Mouse (Mus musculus) limb, embryonic 11.5 days (tissue): Measurements from ENCODE around the gene Tatdn2. TPM values are rescaled to one million over a fixed set of nuclear protein-coding genes. Genes with fewer than 3 reads are reported as not detected.
"Not testable (repeated sequence)": the region's sequence is repeated elsewhere in the genome, so short reads cannot be mapped to it uniquely, and the experiment has no call there.

Source experiments
- ATAC-seq: fragments of 200-750 bp; cut with Nextera tagmentation; 2 replicates; pipeline ENCODE4 v1.8.0; 2017; ENCODE audit warnings: low read depth; ENCODE audit not compliant: insufficient number of reproducible peaks, low FRiP score, low TSS enrichment
- DNase-seq: peaks from one replicate; pipeline ENCODE4 v3.0.0-alpha.2; 2015; ENCODE audit warnings: low spot score
- H3K27ac ChIP-seq: fragments of 300-500 bp; sonication (generic); replicated peaks from 2 replicates; pipeline ENCODE4 v1.5.1; 2014; ENCODE audit warnings: low read depth, mild to moderate bottlenecking, low read length
- H3K27me3 ChIP-seq: fragments of 300-500 bp; sonication (generic); 2 replicates; pipeline ENCODE4 v1.6.1; 2014; ENCODE audit warnings: mild to moderate bottlenecking, low read length, mixed read lengths; ENCODE audit not compliant: control insufficient read depth, insufficient read depth
- H3K36me3 ChIP-seq: fragments of 300-500 bp; sonication (generic); 2 replicates; pipeline ENCODE4 v1.6.1; 2014; ENCODE audit warnings: mild to moderate bottlenecking, low read length, moderate library complexity, mixed read lengths; ENCODE audit not compliant: control insufficient read depth, insufficient read depth
- H3K4me1 ChIP-seq: fragments of 300-500 bp; sonication (generic); 2 replicates; pipeline ENCODE4 v1.6.1; 2014; ENCODE audit warnings: low read length, mixed read lengths; ENCODE audit not compliant: control insufficient read depth, insufficient read depth
- H3K4me2 ChIP-seq: fragments of 300-500 bp; sonication (generic); 2 replicates; pipeline ENCODE4 v1.6.1; 2014; ENCODE audit warnings: low read depth, mild to moderate bottlenecking, moderate library complexity; ENCODE audit not compliant: severe bottlenecking
- H3K4me3 ChIP-seq: fragments of 300-500 bp; sonication (generic); 2 replicates; pipeline ENCODE4 v1.5.1; 2014; ENCODE audit warnings: low read depth, low read length
- H3K9ac ChIP-seq: fragments of 300-500 bp; sonication (generic); 2 replicates; pipeline ENCODE4 v1.6.1; 2014; ENCODE audit warnings: mild to moderate bottlenecking, low read length
- H3K9me3 ChIP-seq: fragments of 300-500 bp; sonication (generic); 2 replicates; pipeline ENCODE4 v1.6.1; 2016; ENCODE audit warnings: low read length; ENCODE audit not compliant: control insufficient read depth
- WGBS: fragments of 180-500 bp; shearing (Covaris S2); extraction: QIAGEN DNeasy Blood & Tissue Kit; methylation state at CpG from one replicate; pipeline ENCODE4 v1.1.7; 2014; 5-methylcytosine and 5-hydroxymethylcytosine counted together
- polyA plus RNA-seq: library from polyadenylated mRNA; unstranded; fragments of >200 nt; fragmentation: Nextera tagmentation; extraction: Ambion mirVana; gene quantifications from 2 replicates; pipeline ENCODE4 v1.2.1, GENCODE M21; 2014

Tatdn2 gene
- polyA plus RNA-seq, 1 experiment from 2014 or later = 1.1 TPM

DNA sequence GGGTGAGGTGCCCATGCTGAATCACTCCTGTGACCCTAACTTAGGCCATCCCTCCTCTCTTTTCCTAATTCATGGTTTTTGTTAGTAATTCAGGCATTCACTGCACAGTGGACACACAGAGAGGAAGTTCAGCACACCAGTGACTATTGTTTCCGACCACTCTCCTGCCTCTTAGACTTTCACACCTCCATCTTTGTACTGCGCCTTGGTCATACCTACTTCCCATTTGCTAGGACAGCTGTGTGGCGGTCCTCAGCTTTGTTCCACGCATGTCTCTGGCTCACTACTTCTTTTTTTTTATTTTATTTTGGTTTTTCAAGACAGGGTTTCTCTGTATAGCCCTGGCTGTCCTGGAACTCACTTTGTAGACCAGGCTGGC is 5.8 kb upstream of the Tatdn2 start:
- H3K4me1 ChIP-seq = peaks cover 16% of the 10 kb centered on the region
- peak overlapping the region; percentile 17; the same call in 1 of the 2 replicates for H3K9ac ChIP-seq
- no peaks in the 10 kb centered on the region for H3K9me3 ChIP-seq
- DNase-seq (no peak), ATAC-seq (no peak)
- H3K36me3 ChIP-seq = no peaks in the 10 kb centered on the region
- H3K27ac ChIP-seq = peak overlapping the region; percentile 75
- peak overlapping the region; percentile 33; the same call in 1 of the 2 replicates for H3K4me2 ChIP-seq
- no peaks in the 10 kb centered on the region for H3K27me3 ChIP-seq
- WGBS = 76% methylated on average over 4 of the region's 4 CpGs
- no peak overlapping the region for H3K4me3 ChIP-seq

DNA sequence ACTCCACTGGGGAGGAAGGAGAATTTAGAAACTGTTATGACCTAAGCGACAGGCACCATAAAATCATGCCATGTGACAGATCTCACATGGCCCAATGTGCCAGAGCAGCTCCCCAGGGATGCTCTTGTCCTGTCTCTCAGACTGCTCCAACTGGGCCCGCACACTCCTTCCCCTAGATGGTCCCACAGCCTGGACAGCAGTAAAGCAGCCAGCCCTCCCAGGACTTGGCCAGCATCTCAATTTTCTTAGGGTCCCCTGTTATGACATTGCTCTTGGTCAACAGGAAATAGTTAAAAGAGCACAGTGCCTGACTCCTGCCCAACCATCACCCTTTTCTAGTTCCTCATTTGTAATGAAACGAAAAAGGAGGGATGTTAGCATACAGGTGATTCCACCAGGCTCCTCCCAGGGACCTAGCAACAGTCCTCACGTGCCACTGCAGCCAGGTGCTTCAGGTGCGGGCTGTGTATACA is 4.2 kb upstream of the Tatdn2 start:
- Histone ChIP-seq H3K4me1 (peaks cover 17% of the 10 kb centered on the region), H3K9ac (no peak overlapping the region), H3K4me2 (no peak overlapping the region), H3K27me3 (no peaks in the 10 kb centered on the region), H3K4me3 (no peak overlapping the region), H3K9me3 (no peaks in the 10 kb centered on the region), H3K36me3 (no peaks in the 10 kb centered on the region), H3K27ac (no peak overlapping the region)
- DNase-seq (no peak), ATAC-seq (no peak)
- 86% methylated on average over 5 of the region's 5 CpGs for WGBS

DNA sequence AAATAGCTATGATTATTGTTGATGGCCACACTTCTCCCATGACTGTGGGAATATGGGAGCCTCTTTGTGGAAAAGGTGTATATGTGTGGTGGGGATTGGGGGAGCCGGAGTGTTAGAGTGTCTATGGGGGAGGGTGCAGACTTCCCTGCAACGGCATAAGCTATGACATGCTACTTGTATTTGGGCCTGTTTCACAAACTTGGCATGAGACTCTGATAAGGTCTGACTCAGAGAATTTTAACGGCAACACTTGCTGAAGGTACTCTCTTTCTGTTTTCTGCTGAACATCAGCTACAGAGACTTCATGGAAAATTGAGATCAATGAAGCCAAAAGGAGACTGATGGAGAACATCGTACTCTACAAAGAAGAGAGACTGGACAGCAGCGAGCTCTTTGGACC is 3.5 kb upstream of the Tatdn2 start:
- H3K36me3 ChIP-seq = no peaks in the 10 kb centered on the region
- peaks cover 19% of the 10 kb centered on the region for H3K4me1 ChIP-seq
- H3K9me3 ChIP-seq = no peaks in the 10 kb centered on the region
- 94% methylated on average over 5 of the region's 5 CpGs for WGBS
- no peak overlapping the region for H3K27ac ChIP-seq
- ATAC-seq (no peak), DNase-seq (no peak)
- no peaks in the 10 kb centered on the region for H3K27me3 ChIP-seq
- no peak overlapping the region for H3K9ac ChIP-seq
- H3K4me2 ChIP-seq = no peak overlapping the region
- H3K4me3 ChIP-seq = no peak overlapping the region

DNA sequence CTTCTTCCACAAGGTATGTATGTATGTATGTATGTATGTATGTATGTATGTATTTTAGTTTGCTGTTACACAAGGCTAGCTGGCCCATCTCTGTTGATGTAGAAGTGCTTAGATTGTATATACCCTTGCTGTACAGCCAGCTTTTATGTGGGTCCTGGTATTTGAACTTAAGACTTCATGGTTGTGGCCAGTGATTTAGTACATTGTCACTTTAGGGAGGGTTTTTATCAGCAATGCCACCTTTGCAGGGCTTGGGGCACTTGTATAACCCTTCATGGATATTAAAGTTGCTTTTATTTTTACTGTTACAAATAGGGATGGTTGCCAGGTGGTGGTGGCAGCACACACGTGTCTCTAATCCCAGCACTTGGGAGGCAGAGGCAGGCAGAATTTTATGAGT is 1.6 kb upstream of the Tatdn2 start:
- peaks cover 19% of the 10 kb centered on the region for H3K4me1 ChIP-seq
- ATAC-seq (no peak), DNase-seq (no peak)
- no peaks in the 10 kb centered on the region for H3K27me3 ChIP-seq
- no peak overlapping the region for H3K9ac ChIP-seq
- H3K9me3 ChIP-seq = no peaks in the 10 kb centered on the region
- no peak overlapping the region for H3K4me3 ChIP-seq
- 30% methylated on average over 1 of the region's 1 CpGs for WGBS
- no peak overlapping the region for H3K27ac ChIP-seq
- no peak overlapping the region for H3K4me2 ChIP-seq
- peaks cover 3% of the 10 kb centered on the region; the same call in 1 of the 2 replicates for H3K36me3 ChIP-seq

DNA sequence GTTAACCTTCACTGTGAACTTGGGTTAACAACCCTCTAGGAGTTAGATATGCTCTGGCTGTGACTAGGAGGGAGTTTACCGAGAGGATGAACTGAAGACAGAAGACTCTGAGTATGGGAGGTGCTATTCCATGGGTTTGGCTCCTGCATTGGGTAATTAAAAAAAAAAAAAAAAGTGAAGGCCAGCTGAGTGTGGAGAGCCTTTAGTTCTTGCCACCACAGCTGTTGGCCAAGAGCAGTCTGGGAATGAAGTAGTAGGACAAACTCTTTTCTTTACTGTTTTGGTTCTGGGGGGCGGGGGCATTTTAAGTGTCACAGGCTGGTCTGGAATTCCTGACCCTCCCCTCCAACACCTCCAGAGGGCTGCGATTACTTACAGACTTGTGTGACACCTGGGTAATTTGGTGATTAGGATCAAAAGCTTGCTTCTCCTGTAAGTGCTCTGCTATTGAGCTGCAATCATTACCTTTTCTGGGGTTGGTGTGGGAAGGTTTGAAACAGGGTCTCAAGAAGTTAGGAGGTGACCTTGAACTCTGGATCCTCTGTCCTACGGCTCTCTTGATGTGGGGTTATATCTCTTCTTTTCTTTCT is 989 bp upstream of the Tatdn2 start:
- Histone ChIP-seq H3K4me2 (peak overlapping the region; percentile 45), H3K4me1 (peaks cover 13% of the 10 kb centered on the region), H3K27me3 (no peaks in the 10 kb centered on the region), H3K9me3 (no peaks in the 10 kb centered on the region), H3K36me3 (peaks cover 4% of the 10 kb centered on the region; the same call in 1 of the 2 replicates), H3K27ac (peak overlapping the region; percentile 59), H3K9ac (peak overlapping the region; percentile 50; the same call in 1 of the 2 replicates), H3K4me3 (peak overlapping the region; percentile 92)
- DNase-seq = peak; percentile 35
- 23% methylated on average over 4 of the region's 4 CpGs for WGBS
- ATAC-seq = no peak

DNA sequence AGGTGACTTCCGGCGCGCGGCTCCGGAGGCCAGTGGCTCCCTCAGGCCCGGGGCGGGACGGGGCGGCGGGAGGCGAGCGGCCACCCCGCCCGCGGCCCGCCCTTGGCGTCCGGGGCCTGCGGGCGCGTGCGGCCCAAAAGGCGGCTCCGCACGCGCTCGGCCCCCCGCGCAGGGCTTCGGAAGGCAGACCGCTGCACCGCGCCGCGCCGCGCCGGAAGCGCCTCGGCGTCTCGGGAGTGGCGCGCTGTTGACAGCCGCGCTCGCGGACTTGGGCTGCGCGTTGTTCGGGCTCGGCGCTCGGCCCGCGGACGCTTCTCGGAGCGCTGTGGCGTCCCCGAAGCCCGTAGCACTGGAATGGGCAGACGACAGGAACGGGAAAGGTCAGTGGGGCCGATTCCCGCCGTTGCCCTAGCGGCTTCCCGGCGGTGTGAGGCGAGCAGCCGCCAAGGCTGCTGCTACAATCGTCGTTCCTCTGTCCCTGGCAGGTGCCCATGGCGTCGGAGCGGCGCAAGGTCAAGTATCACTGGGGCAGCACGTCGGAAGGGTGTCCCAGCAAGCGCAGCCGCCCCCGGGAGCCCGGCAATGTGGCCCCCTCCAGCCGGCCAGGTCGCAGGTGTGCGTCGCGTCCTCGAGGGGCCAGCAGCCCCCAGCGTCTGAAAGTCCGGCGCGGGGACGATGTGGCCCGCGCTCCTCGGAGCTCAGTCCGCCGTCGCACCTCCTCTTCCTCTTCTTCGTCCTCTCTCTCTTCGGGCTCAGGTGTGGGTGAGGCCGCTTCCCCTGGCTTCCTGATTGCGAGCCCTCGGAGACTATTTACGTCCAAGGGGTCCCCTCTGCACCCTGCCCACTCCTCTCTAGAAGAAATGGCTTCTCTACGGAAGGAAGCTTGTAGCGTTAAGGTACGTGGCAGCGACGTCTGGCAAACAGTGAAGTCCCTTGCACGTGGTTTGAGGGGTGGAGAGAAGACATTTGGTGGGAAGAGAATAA is 664 bp downstream of the Tatdn2 start:
- Histone ChIP-seq H3K27ac (peak overlapping the region; percentile 84), H3K4me1 (peaks cover 10% of the 10 kb centered on the region), H3K4me2 (peak overlapping the region; percentile 98), H3K9ac (peak overlapping the region; percentile 75), H3K4me3 (peak overlapping the region; percentile 92), H3K9me3 (no peaks in the 10 kb centered on the region), H3K36me3 (peaks cover 7% of the 10 kb centered on the region), H3K27me3 (no peaks in the 10 kb centered on the region)
- under 1% methylated on average over 94 of the region's 113 CpGs for WGBS
- DNase-seq (peak; percentile 44), ATAC-seq (no peak)

DNA sequence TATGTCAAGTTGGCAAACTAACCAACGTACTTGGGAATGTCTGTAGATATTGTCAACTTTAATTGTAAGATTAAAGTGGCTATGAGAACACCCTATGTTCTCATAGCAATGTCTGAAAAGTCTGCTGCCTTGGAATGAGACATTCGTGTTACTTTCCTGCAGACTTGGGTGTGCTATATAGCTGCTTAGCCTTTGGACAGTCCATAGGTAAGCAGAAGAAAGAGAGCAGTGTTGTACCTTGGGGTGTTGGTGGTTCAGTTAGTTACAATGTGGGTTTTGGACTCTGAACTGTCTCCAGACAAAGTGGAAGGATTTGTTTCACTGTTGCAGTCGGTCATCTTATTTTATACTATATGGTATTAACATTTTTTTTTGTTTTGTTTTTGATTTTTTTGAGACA is 15.9 kb downstream of the Tatdn2 start:
- ATAC-seq (no peak), DNase-seq (no peak)
- Histone ChIP-seq H3K9me3 (no peaks in the 10 kb centered on the region), H3K27ac (no peak overlapping the region), H3K4me3 (no peak overlapping the region), H3K4me1 (no peaks in the 10 kb centered on the region), H3K9ac (no peak overlapping the region), H3K36me3 (peaks cover 29% of the 10 kb centered on the region), H3K27me3 (no peaks in the 10 kb centered on the region), H3K4me2 (no peak overlapping the region)
- WGBS = 96% methylated on average over 3 of the region's 3 CpGs

DNA sequence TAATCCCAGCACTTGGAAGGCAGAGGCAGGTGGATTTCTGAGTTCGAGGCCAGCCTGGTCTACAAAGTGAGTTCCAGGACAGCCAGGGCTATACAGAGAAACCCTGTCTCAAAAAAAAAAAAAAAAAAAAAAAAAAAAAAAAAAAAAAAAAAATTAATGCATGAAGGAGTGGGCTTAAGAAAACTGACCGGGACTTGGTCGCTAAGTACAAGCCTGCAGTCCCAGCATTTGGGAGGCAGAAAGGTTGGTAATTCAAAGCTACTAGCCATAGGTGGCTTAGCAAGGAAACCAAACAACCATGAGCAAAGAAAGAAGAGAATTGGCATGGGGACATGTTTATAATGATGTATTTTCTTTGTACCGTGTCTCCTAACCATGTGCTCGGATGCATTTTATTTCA is 16.5 kb downstream of the Tatdn2 start:
- DNase-seq, H3K27ac ChIP-seq, H3K4me3 ChIP-seq, H3K9ac ChIP-seq, H3K4me1 ChIP-seq, H3K9me3 ChIP-seq, H3K4me2 ChIP-seq, ATAC-seq, H3K27me3 ChIP-seq: not testable (repeated sequence)
- 98% methylated on average over 5 of the region's 5 CpGs for WGBS
- H3K36me3 ChIP-seq = peaks cover 25% of the 10 kb centered on the region
